8 mouse cellular contexts compared by ENCODE assay signal in the genomic region with DNA sequence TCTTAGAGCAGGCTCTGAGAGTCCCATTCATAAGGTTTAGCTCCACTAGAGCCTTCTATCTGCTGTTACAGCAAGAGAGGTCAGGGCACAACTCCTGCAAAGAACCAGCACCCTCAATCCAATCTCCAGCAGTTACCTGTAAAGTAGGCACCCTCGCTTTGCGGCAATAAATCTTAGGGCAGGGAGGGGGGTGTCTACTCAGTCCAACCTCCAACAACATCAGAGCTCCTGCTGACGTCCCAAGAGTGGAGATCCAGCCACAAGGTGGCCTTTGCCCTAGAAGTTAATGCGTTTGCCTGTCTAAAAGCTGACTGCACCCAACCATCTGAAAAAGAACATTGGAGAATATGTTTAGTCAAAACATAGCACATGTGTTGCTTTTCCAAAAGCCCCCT. TPM values are rescaled to one million over a fixed set of nuclear protein-coding genes. Genes with fewer than 3 reads are reported as not detected.
DNase-seq lines count a peak whose midpoint lies in the region; ATAC-seq lines count a peak whose summit lies in the region.

No protein-coding gene starts in this region.

- DNase-seq in kidney, adult 18-20 months, result peak; percentile 12
- no peak for DNase-seq in kidney, postnatal 25 days
- DNase-seq in CD4-positive, CD25-positive, alpha-beta regulatory T cell, adult 2 months (ENCODE audit: low read depth, low spot score), result peak; percentile 72
- DNase-seq in gastrocnemius, adult 18-20 months (ENCODE audit: low spot score), result no peak
- DNase-seq in gastrocnemius, postnatal 10 days, result no peak
- DNase-seq in embryo, embryonic 10 days (ENCODE audit: low spot score), result no peak

- H3K27me3 ChIP-seq in forebrain, embryonic 12.5 days, result peaks cover 48% of the 10 kb centered on the region

- H3K4me3 ChIP-seq in forebrain, embryonic 12.5 days (replicated peaks), result peak overlapping the region; percentile 60
- H3K4me3 ChIP-seq in macrophage (ENCODE audit: inconsistent target), result no peak overlapping the region

- H3K79me2 ChIP-seq in macrophage (ENCODE audit: inconsistent target), result no peaks in the 10 kb centered on the region

- WGBS in forebrain, embryonic 12.5 days, result 58% methylated on average over 4 of the region's 4 CpGs
- WGBS in macrophage (ENCODE audit: missing documents), result 55% methylated on average over 4 of the region's 4 CpGs

- H3K27ac ChIP-seq in forebrain, embryonic 12.5 days, result peak overlapping the region; percentile 69; the same call in 1 of the 2 replicates
- peak overlapping the region; percentile 59 for H3K27ac ChIP-seq in macrophage

- H3K36me3 ChIP-seq in forebrain, embryonic 12.5 days (replicated peaks), result no peaks in the 10 kb centered on the region
- no peaks in the 10 kb centered on the region for H3K36me3 ChIP-seq in macrophage (ENCODE audit: inconsistent target)

- no peak overlapping the region for H3K9ac ChIP-seq in forebrain, embryonic 12.5 days

- H3K4me1 ChIP-seq in forebrain, embryonic 12.5 days, result peaks cover 32% of the 10 kb centered on the region

- H3K4me2 ChIP-seq in forebrain, embryonic 12.5 days, result peak overlapping the region; percentile 97

- H3K9me3 ChIP-seq in forebrain, embryonic 12.5 days, result no peaks in the 10 kb centered on the region

- ATAC-seq in forebrain, embryonic 12.5 days (ENCODE audit: low FRiP score), result no peak

RNA-seq across cellular contexts. Expression of gene Ripor2, which starts 58.2 kb away (rescaled TPM):
- 16.6 and 17.8 TPM in 2 replicates for polyA plus RNA-seq in forebrain, embryonic 12.5 days (2016; fragmentation: Nextera tagmentation; extraction: Ambion mirVana)
- 10 to 100 TPM in 1 of 26 experiments, 1 to 10 TPM in 25; 1.1 to 11.6 (median 3.5) TPM for total RNA-seq in macrophage (2018; cell fraction: chromatin; rRNA removed)
- total RNA-seq in macrophage (2018; cell fraction: cytosol; rRNA removed), result 1 to 10 TPM in 23 of 26 experiments, under 1 TPM in 3; 0.78 to 2.7 (median 1.5) TPM
- 10 to 100 TPM in 1 of 26 experiments, 1 to 10 TPM in 25; 2.3 to 14.5 (median 5.0) TPM for total RNA-seq in macrophage (2018; cell fraction: nucleus; rRNA removed)
- 0.46 to 2.3 TPM (median 1.3 TPM) in 3 replicates for polyA plus RNA-seq in macrophage (2018)
- total RNA-seq in gastrocnemius, adult 18-20 months (2021), result 1 to 10 TPM; 2.9 to 5.2 TPM
- total RNA-seq in gastrocnemius, postnatal 10 days (2021), result 10 to 100 TPM; 10.2 to 11.9 TPM

Comparison
In these comparisons a context has a peak if more than half of its experiments do, and no peak if none do; other contexts are left out.
1. DNase-seq: peak in kidney, adult 18-20 months (single experiment) and CD4-positive, CD25-positive, alpha-beta regulatory T cell, adult 2 months (single experiment); none in kidney, postnatal 25 days (0 of 2), gastrocnemius, adult 18-20 months (single experiment), gastrocnemius, postnatal 10 days (single experiment) and embryo, embryonic 10 days (single experiment).